Mouse (Mus musculus) frontal cortex, adult (tissue): ENCODE results near the gene Crebrf.

Source experiments
- ATAC-seq: cut with Nextera tagmentation; 2 replicates; pipeline ENCODE4 v1.9.2; 2017; ENCODE audit warnings: mild to moderate bottlenecking, moderate library complexity, mixed read lengths; ENCODE audit not compliant: low TSS enrichment

Crebrf gene

DNA sequence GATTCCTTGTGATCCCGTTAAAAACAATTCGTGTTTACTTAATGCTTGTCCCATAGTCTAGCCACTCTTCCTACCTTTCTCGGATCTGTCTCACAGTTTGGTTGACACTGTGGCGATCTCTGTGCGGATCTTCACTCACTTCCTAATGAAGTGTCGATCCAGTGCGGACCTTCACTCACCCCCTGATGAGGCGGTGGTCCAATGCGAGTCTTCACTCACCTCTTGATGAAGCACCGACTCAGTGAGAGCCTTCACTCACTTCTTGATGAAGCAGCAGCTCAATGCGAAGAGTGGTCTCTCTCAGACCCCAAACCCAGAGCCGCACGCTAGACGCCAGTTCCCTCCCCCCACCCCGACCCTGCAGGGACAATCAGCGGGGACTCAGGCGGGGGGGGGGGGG, 110.7 kb downstream of the Crebrf start:
- ATAC-seq, result no peak
